Mouse (Mus musculus): ENCODE results near the gene Abi2. TPM values are rescaled to one million over a fixed set of nuclear protein-coding genes. Genes with fewer than 3 reads are reported as not detected.

Gene Abi2
- polyA plus RNA-seq (2014; fragmentation: Nextera tagmentation; extraction: Ambion mirVana): 29.0 and 32.6 TPM in 2 replicates

GRCm38 (mm10) chr1:60409168-60409828 is at the start of gene Abi2:
TSS of gene Abi2 (plus strand) at chr1:60409619.
- under 1% methylated on average over 53 of the region's 69 CpGs for WGBS
- Histone ChIP-seq H3K27ac (ENCODE audit: low read depth) (peak within 1 kb of the TSS; percentile 95), H3K4me2 (peak within 1 kb of the TSS; percentile 71), H3K27me3 (ENCODE audit: insufficient read depth, low read length) (no peaks in the 10 kb centered on the region), H3K4me3 (ENCODE audit: low read depth, low read length) (peak within 1 kb of the TSS; percentile 92), H3K36me3 (ENCODE audit: insufficient read depth) (no peaks in the 10 kb centered on the region), H3K9me3 (ENCODE audit: low read depth, low read length) (no peaks in the 10 kb centered on the region), H3K9ac (peak within 1 kb of the TSS; percentile 89), H3K4me1 (ENCODE audit: insufficient read depth) (no peaks in the 10 kb centered on the region)
- no peak for TF ChIP-seq CTCF (IDR thresholded peaks at IDR 0.05; ENCODE audit: low read depth)
- ATAC-seq (ENCODE audit: insufficient read depth): peak; percentile 94
- DNase-seq: peak; percentile 95

DNA sequence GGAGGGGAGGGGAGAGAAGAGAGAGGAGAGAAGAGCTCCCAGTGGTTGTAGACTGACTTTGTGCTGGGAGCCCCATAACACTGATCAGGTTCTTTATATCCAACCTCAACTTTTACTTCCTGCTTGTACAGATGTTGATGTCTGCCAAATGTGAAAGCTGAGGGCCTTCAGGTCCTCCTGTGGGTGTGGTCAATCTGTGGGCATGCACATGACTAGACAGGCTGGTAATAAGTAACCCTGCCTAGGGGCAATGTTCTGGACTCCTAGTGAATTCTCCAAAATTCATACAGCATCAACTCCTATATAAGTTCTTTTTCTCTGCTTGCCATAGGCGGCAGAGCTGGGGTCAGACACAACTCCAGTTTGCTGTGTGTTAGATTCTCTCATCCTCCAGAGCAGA is 47.8 kb upstream of the Abi2 start:
- TF ChIP-seq CTCF (IDR thresholded peaks at IDR 0.05; ENCODE audit: low read depth): no peak
- Histone ChIP-seq H3K4me1 (ENCODE audit: insufficient read depth) (no peaks in the 10 kb centered on the region), H3K27me3 (ENCODE audit: insufficient read depth, low read length) (no peaks in the 10 kb centered on the region), H3K36me3 (ENCODE audit: insufficient read depth) (peaks cover 26% of the 10 kb centered on the region), H3K4me2 (no peak overlapping the region), H3K9me3 (ENCODE audit: low read depth, low read length) (no peaks in the 10 kb centered on the region), H3K27ac (ENCODE audit: low read depth) (no peak overlapping the region), H3K9ac (no peak overlapping the region), H3K4me3 (ENCODE audit: low read depth, low read length) (no peak overlapping the region)
- DNase-seq (no peak), ATAC-seq (ENCODE audit: insufficient read depth) (no peak)
- WGBS: 91% methylated on average over 1 of the region's 1 CpGs

DNA sequence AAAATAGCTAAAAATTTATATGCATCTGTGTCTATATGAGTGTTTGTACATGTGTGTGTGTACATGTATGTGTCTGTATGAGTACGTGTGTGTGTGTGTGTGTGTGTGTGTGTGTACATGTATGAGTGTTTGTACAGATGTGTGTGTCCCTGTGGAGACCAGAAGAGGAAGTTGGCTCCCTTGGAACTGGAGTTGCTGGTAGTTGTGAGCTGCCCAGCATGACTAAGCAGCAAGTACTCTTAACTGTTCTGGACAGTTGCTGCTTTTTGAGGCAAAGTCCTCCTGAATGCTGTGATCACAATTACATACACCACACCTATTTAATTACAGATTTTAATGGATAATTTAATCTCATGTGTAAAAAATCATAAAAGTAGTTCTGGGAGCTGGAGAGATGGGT is 32.9 kb upstream of the Abi2 start:
- DNase-seq: no peak
- no peak overlapping the region for H3K4me2 ChIP-seq
- no peak overlapping the region for H3K4me3 ChIP-seq (ENCODE audit: low read depth, low read length)
- H3K27me3 ChIP-seq (ENCODE audit: insufficient read depth, low read length): no peaks in the 10 kb centered on the region
- H3K4me1 ChIP-seq (ENCODE audit: insufficient read depth): no peaks in the 10 kb centered on the region
- H3K9ac ChIP-seq: no peak overlapping the region
- no peak for TF ChIP-seq CTCF (IDR thresholded peaks at IDR 0.05; ENCODE audit: low read depth)
- WGBS: 88% methylated on average over 1 of the region's 1 CpGs
- no peaks in the 10 kb centered on the region for H3K9me3 ChIP-seq (ENCODE audit: low read depth, low read length)
- H3K36me3 ChIP-seq (ENCODE audit: insufficient read depth): peaks cover 50% of the 10 kb centered on the region
- H3K27ac ChIP-seq (ENCODE audit: low read depth): no peak overlapping the region
- ATAC-seq (ENCODE audit: insufficient read depth): no peak

DNA sequence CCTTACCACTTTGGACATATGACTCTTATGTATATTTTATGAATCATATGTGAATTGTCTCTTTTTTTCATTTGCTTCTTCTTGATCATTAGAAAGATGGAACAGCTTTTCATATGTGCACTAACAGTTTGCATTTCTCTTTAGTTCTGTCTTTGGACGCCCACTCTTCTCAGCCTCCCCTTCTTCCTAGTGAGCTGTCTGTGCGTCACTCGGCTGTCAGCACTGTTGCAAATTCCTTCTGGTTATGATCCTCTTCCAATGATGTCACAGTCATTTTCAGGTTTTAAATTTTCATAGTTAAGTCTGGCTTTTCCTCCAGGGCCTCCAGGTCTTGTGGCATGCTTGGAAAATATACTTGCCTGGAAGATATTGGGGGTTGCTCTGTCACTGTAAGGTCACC is 27.5 kb upstream of the Abi2 start:
- Histone ChIP-seq H3K9me3 (ENCODE audit: low read depth, low read length) (no peaks in the 10 kb centered on the region), H3K36me3 (ENCODE audit: insufficient read depth) (peaks cover 33% of the 10 kb centered on the region), H3K4me3 (ENCODE audit: low read depth, low read length) (no peak overlapping the region), H3K9ac (no peak overlapping the region), H3K4me2 (no peak overlapping the region), H3K27me3 (ENCODE audit: insufficient read depth, low read length) (no peaks in the 10 kb centered on the region), H3K4me1 (ENCODE audit: insufficient read depth) (no peaks in the 10 kb centered on the region), H3K27ac (ENCODE audit: low read depth) (no peak overlapping the region)
- 92% methylated on average over 3 of the region's 3 CpGs for WGBS
- DNase-seq (no peak), ATAC-seq (ENCODE audit: insufficient read depth) (no peak)
- TF ChIP-seq CTCF (IDR thresholded peaks at IDR 0.05; ENCODE audit: low read depth): no peak

DNA sequence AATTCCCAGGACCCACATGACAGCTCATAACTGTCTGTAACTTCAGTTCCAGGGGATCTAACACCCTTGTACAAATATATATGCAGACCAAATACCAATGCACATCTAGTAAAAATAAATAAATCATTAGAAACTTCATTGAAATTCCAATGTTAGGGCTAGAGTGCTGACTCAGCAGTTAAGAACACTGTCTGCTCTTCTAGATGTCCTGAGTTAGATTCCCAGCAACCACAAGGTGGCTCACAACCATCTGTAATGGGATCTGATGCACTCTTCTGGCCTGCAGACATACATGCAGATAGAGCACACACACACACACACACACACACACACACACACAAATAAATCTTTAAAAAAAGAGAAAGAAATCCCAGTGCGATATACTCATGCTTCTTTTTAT is 4.6 kb upstream of the Abi2 start:
- DNase-seq (peak; percentile 28), ATAC-seq (ENCODE audit: insufficient read depth) (no peak)
- Histone ChIP-seq H3K9me3 (ENCODE audit: low read depth, low read length) (no peaks in the 10 kb centered on the region), H3K4me1 (ENCODE audit: insufficient read depth) (no peaks in the 10 kb centered on the region), H3K4me2 (no peak overlapping the region), H3K36me3 (ENCODE audit: insufficient read depth) (no peaks in the 10 kb centered on the region), H3K9ac (no peak overlapping the region), H3K27me3 (ENCODE audit: insufficient read depth, low read length) (no peaks in the 10 kb centered on the region), H3K4me3 (ENCODE audit: low read depth, low read length) (no peak overlapping the region), H3K27ac (ENCODE audit: low read depth) (no peak overlapping the region)
- TF ChIP-seq CTCF (IDR thresholded peaks at IDR 0.05; ENCODE audit: low read depth): peak; percentile 46
- 98% methylated on average over 1 of the region's 1 CpGs for WGBS

DNA sequence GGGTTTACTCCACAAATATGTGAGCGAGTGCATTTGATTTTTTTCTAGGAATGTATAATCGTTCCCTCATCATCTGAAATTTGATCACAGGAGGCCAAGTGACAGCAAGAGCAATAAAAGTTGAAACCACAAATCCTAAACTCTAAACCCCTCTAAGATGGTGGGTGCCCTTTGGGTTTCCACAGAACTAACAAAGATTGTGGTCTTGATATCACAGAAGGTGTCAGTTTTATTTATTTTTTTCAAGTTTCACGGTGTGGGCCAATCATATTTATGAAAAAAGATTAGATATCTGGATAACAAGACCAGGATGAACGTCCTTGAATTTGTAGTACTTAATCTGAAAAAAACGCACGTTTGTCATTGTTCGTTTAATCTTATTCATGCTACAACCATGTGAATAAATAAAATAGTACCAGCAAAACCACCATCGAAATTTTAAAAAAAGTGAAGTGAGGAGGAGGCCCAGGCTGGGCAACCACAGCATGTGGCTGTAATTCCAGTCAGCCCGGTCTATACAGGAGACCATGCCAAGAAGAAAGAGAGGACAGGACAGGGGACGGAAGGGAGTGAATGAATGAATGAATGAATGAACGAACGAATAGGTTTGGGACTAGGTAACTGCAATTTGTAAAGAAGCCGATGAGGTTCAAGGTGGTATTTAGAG is 785 bp upstream of the Abi2 start:
- ATAC-seq (ENCODE audit: insufficient read depth): peak; percentile 56
- Histone ChIP-seq H3K36me3 (ENCODE audit: insufficient read depth) (no peaks in the 10 kb centered on the region), H3K4me1 (ENCODE audit: insufficient read depth) (no peaks in the 10 kb centered on the region), H3K27ac (ENCODE audit: low read depth) (peak overlapping the region; percentile 95), H3K9me3 (ENCODE audit: low read depth, low read length) (no peaks in the 10 kb centered on the region), H3K9ac (peak overlapping the region; percentile 89), H3K4me2 (peak overlapping the region; percentile 71), H3K27me3 (ENCODE audit: insufficient read depth, low read length) (no peaks in the 10 kb centered on the region), H3K4me3 (ENCODE audit: low read depth, low read length) (peak overlapping the region; percentile 92)
- DNase-seq: no peak
- 11% methylated on average over 13 of the region's 13 CpGs for WGBS
- no peak for TF ChIP-seq CTCF (IDR thresholded peaks at IDR 0.05; ENCODE audit: low read depth)

- under 1% methylated on average over 52 of the region's 54 CpGs for WGBS
- peak; percentile 68 for DNase-seq
- TF ChIP-seq CTCF (IDR thresholded peaks at IDR 0.05; ENCODE audit: low read depth): no peak
- Histone ChIP-seq H3K4me2 (peak overlapping the region; percentile 71), H3K27ac (ENCODE audit: low read depth) (peak overlapping the region; percentile 95), H3K9ac (peak overlapping the region; percentile 89), H3K36me3 (ENCODE audit: insufficient read depth) (no peaks in the 10 kb centered on the region), H3K4me1 (ENCODE audit: insufficient read depth) (no peaks in the 10 kb centered on the region), H3K27me3 (ENCODE audit: insufficient read depth, low read length) (no peaks in the 10 kb centered on the region), H3K9me3 (ENCODE audit: low read depth, low read length) (no peaks in the 10 kb centered on the region), H3K4me3 (ENCODE audit: low read depth, low read length) (peak overlapping the region; percentile 92)
- peak; percentile 85 for ATAC-seq (ENCODE audit: insufficient read depth)
Measured at GRCm38 (mm10) chr1:60409928-60410817, 754 bp downstream of the Abi2 start.
